Mouse (Mus musculus) megakaryocyte progenitor cell, adult 5-6 weeks (primary cell): Measurements from ENCODE around the gene 1700092M07Rik. TPM values are rescaled to one million over a fixed set of nuclear protein-coding genes. Genes with fewer than 3 reads are reported as not detected.
"Not testable (repeated sequence)": the region's sequence is repeated elsewhere in the genome, so short reads cannot be mapped to it uniquely, and the experiment has no call there.

ENCODE experiments used
- ATAC-seq: replicated peaks from 2 replicates; pipeline ENCODE4 v1.8.0; 2016; ENCODE audit warnings: mild to moderate bottlenecking, moderate TSS enrichment, inconsistent platforms; ENCODE audit not compliant: poor library complexity
- total RNA-seq, 2 experiments: library from RNA; stranded (forward) in 1 of 2; stranded (reverse) in 1 of 2; fragments of 157-497, 149-512 nt in 1 of 2; fragments of 200-1000 nt in 1 of 2; gene quantifications; 2 replicates each; pipeline versions ENCODE4 v1.2.3 to v1.2.4; 2015 to 2017

Gene 1700092M07Rik
- total RNA-seq, 2 experiments from 2014 or later: 4.4 TPM; not detected in 1

DNA sequence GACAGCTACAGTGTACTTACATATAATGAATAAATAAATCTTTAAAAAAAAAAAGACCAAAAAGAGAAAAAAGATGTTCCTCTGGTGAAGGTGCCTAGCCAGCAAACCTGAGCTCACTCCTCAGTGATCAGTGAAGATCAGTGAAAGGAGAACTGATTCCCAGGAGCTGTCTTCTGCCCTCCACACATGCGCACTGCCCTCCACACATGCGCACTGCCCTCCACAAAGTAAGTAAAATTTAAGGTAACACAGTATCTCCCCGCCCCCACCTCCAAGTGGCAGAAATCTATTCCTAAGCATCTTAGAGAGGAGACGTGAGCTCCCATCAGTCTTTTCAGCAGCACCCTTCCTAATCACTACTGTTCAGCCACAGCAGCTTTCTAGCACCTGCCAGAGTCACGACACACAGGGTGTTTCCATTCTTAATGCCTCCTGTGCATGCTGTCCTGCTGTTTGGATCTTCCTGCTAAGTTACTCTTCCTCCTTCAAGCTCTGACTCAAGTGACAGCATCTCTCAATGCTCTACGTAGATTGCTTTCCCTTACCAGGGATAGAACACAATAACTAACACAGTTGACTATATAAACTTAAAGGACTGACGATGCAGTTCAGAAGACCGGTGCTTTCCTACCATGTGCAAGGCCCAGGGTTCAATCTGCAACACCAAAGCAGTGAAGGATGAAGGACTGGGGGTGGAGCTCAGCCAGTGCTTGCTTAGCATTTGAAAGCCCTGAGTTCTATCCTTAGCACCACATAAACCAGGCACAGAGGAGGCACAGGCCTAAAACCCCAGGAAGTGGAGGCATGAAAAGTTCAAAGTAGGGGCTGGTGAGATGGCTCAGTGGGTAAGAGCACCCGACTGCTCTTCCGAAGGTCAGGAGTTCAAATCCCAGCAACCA lies 24.4 kb upstream of the 1700092M07Rik start:
- ATAC-seq: no peak

DNA sequence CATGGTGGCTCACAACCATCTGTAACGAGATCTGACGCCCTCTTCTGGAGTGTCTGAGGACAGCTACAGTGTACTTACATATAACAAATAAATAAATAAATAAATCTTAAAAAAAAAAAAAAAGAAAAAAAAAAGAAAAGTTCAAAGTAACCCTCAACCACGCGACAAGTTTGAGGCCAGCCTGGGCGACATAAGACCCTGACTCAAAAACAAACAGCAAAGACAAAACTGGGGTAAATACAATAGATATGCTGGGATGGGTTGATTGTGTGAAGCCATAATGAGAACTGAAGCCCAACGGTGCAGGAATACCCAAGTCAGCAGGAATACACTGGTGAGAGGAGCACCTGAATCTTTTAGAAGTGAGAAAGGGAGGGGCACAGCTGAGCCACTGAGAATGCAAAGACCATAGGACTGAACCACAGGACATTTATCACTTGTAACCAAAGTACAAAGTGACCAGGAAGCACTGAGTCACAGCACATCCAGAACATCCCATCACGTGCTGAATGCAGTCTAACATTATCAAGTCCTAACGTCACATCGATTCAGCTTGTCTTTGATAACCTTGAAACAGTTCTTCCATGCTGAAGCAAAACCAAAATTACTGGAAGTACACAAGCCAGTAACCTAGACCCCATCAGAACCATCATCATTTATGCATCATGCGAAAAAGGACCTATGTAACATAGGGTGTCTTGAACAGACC lies 23.6 kb upstream of the 1700092M07Rik start:
- ATAC-seq: no peak

DNA sequence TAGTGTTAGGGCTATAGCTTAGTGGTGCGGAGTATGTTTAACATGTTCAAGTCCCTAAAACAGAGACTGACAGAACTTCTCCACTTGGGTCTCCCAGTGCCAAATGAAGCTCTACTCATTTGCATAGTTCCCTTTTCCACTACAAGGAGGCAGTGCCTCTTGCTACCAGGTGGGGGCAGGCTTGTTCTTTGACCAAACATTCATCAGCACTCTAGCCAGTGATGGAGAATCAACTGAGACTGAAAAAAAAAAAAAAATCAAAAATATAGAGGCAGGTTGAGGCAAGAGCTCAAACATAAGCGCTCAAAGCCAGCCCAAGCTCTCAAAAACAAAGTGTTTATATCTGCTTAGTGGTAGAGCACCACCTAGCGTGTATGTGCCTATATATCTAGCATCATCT lies 22.2 kb upstream of the 1700092M07Rik start:
- peak; percentile 40 for ATAC-seq

DNA sequence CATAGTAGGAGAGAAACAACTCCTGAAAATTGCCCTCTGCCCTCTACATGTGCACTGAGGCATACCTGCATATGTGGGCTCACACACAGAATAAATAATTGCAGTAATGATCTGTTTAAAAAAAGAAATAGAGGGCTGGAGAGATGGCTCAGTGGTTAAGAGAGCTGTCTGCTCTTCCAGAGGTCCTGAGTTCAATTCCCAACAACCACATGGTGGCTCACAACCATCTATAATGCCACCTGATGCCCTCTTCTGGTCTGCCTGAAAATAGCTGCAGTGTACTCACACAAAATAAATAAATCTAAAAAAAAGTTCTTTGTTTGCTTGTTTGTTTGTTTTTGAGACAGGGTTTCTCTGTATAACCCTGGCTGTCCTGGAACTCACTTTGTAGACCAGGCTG lies 21.5 kb upstream of the 1700092M07Rik start:
- ATAC-seq: not testable (repeated sequence)

DNA sequence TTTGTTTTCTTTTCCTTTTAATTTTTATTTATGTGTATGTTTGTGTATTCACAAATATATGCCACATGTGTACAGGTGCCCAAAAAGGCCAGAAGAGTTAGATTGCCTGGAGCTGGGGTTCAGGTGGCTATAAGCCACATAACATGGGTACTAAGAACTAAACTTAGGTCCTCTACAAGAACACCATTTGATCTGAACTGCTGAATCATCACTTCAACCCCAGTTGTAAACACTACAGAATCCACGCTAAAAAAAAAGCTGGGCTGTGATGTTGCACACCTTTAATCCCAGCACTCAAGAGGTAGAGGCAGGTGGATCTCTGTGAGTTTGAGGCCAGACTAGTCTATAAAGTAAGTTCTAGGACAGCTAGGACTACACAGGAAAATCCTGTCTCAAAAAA lies 19.1 kb upstream of the 1700092M07Rik start:
- no peak for ATAC-seq

DNA sequence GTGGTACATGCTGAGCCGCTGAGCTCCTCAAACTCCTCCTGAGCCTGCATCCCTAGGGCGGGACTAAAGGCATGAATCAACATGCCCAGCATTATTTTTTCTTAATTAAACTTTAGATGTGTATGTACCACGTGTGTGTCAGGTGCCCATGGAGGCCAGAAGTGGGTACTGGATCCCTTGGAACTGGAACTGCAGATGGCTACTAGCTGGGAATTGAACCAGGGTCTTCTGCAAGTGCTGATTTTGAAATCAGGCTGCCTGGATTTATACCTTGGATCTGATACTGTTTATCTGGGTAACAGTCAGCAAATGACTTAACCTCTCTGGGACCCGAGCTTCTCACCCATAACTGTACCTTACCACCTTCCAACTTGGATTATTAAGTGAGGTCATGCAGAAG lies 18.5 kb upstream of the 1700092M07Rik start:
- ATAC-seq: no peak

DNA sequence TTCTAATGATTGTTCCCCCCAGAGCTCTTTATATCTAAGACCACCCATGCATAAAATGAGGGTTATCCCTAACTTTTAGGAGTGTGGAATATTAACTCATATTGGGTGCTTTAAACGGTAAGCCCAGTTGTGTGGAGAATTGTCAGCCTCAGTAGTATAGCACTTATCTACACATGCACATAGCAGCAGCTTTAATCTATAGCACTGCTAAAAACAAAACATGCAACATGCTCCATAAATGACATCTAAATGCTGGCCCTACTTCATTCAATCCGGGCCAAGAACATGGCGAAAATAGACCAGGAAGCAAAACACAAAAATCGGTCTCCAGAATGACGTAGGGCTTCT lies 18.0 kb upstream of the 1700092M07Rik start:
- ATAC-seq: no peak

DNA sequence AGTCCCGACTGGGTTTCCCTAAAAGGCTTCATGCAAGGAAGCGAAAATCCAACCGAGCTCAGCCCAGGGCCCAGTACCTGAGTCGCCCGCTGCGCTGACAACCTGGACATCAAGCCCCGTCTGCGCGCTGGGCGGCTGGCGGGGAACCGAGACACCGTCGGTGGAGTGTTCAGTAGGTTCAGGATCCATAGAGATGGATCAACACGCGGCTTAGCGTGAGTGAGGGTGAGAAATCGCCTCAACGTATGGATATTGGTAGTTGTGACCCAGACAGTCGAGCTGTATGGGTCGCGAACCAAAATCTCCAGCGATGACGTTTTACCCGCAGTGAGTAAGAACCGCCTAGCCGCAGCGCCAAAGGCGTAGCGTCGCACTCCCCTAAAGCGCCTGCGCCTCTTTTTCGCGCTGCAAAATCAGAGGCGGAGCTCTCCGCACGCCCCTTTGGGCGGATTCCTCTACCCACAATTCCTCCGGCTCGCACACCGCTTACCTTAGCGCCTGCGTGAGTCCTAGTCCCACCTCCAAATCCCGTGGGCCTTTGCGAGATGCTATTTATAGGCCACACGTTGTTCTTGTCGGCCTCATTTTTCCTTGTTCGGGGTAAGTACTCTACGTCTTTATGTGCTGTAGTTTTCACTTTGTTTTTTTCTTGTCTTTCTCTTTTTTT lies 17.5 kb upstream of the 1700092M07Rik start, which contains the start of gene Slc3a2:
Gene Slc3a2 (minus strand): TSS at position 463 of the 667 bp plus-strand sequence.
- ATAC-seq: peak; percentile 76

DNA sequence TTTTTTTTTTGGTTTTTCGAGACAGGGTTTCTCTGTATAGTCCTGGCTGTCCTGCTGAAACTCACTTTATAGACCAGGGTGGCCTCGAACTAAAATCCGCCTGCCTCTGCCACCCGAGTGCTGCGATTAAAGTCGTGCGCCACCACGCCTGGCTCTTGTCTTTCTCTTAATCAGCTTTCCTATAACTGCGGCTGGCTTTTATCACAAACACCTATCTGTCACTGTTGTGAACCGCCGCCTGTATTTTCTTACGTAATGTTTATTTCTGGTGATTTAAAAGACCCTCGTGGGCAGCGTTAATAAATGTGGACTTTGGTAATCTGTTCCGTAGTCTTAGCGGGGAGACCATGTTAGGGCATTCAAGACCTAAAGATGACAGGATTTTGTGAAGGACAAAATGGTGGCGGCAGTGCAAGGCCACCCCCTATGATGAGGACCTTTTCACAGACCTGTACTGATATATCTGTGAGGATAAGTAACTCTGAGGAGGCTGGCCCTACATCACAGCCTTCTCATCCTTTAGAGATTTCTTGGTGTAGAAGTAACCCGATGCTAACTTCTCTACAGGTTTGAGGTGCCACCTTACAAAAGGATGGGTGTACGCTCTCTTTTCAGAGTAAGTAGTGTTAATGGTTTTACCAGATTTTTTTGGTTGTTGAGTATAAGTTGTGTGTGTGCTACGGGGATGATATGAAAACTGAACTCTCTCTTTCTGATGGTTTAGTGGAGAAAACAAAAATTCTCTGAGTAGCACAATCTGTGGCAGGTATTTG lies 16.8 kb upstream of the 1700092M07Rik start:
- ATAC-seq: peak; percentile 10; the same call in 1 of the 2 replicates

DNA sequence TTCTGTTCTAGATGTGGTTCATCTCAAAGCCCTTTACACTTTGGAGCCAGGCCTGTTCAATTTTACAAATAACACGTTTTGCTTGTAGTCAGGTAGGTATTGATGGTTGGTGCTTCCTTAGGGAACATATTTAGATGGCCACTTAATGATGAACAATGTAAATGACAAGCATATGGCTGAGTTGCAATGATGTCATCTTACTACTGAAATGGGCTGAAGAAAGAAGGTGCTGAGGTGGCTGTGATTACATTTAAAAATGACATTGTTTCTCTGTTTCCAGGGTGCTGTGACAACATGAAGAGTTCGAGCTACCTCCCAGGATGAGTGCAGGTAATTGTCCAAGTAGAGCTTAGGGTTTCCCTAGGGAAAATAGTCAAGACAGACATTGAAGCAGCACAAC lies 16.1 kb upstream of the 1700092M07Rik start:
- ATAC-seq: no peak

DNA sequence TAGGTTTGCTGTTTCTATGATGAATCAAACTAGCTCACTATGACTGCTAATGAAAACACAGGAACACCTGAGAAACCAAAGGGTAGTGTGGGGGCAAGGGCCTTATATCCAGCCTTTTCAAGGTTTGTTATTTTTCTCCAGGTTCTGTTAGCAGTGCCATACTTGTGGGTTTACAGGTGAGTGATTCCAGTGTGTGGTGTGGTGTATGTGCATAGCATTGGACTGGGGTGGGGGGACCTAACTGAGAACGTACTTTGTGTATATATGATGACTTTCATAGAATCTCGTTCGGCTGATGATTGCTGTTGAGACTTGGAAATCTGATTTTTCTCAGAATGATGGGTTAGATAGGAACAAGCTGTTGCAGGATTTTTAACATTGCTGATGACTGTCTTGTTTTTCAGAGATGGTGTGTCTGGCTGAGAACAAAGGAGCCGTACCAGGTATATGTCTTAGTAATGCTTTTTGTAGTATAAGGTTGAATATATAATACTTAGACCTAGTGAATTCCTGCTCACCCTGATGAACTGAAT lies 15.4 kb upstream of the 1700092M07Rik start:
- ATAC-seq: no peak

DNA sequence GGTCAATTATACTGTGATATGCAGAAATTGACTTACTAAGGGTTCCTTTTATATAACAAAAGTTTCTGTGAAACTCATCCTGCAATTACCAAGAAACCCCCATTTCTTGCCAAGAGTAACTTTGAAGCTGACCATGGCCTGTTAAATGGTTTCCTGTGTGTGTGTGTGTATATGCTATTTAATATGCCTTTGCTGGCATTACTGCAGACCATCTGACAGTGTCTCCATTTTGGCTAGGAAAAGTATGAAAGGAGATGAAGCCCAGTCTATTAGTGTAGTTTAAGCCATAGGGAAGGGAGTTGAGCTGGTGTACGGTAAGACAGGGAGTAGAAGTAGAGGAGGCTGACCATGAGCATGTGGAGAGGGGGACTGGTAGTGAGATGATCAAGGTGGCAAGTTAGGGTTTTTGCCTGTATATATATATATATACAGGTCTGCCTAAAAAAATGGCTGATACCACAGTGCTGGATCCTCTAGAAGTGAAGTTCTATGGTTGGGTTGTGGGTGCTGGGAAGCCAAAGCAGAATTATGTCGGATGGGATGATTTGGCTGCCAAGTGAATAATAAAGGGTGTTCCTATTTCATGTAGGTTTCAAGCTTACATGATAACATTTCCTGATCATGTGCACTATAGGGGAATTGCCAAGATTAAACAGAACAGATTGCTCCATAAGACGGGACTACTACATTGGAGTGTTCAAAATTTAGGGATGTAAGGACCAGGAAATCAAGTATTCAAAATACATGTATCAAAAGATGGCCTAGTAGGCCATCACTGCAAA lies 13.7 kb upstream of the 1700092M07Rik start:
- no peak for ATAC-seq

DNA sequence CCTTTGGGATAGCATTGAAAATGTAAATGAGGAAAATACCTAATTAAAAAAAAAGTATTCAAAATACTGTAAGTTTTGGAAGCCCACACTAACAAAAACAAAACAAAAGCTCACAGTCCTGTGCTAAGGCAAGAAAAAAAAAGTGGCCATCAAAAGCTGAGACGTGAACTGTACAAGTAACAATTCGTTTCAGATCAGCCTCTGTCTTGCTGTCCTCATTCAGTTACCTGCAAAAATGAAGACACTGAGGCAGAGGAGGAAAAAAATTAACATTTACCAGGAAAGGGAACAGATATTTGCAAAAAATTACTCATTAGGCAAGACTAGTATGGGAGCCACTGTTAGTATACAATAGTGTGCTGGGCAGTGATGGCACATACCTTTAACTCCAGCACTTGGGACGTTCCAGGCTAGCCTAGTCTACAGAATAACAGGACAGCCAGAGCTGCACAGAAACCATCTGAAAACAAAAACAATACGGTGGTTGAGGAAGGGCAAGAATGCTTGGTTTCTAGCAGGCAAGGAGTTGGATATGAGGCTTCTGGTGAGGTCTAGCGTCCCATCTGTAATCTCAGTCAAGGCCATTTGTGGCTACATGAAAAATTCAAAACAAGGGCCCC lies 12.9 kb upstream of the 1700092M07Rik start:
- 0 out of 2 replicates have a peak, but pooled peaks have one; percentile 5 for ATAC-seq

DNA sequence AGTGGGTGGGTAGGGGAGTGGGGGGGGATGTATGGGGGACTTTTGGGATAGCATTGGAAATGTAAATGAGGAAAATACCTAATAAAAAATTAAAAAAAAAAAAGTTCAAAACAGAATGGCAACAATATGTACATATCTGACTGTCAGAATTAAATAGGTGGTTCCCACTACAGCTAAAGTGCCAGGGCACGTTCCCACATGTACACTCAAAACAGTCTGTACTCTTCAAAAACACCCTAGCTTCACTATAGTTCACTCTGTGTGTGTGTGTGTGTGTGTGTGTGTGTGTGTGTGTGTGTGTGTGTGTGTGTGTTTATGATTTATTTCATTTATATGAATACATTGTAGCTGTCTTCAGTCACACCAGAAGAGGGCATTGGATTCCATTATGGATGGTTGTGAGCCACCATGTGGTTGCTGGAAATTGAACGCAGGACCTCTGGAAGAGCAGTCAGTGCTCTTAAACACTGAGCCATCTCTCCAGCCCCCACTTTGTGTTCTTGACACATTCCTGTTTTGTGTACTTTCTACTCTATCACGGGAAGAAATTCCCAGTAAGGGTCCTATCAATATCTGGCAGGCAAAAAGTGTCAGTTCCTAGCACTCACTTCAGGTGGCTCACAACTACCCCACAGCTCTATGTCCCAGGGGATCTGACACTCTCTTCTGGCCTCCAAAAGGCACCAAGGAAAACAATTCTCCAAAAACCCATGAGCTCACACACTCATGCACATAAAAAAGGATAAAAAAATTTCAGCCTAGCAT lies 12.0 kb upstream of the 1700092M07Rik start:
- ATAC-seq: not testable (repeated sequence)

DNA sequence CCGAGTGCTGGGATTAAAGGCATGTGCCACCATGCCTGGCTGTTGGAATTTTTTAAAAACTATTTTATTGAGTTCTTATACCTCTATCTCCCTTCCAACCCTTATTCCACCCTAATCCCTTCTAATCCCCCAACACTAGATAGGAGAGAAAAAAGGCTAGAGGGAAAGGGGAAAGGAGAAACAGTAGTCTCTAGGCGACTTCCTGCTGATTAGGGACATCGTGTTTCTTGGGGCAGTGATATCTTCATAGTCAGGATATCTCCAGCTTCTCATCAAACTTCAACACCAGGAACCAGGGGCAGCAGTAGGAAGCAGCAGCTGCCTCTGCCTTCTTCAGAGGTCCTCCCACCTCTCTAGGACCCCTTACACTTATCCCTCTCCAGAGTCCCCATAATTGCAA lies 6.2 kb upstream of the 1700092M07Rik start:
- no peak for ATAC-seq

DNA sequence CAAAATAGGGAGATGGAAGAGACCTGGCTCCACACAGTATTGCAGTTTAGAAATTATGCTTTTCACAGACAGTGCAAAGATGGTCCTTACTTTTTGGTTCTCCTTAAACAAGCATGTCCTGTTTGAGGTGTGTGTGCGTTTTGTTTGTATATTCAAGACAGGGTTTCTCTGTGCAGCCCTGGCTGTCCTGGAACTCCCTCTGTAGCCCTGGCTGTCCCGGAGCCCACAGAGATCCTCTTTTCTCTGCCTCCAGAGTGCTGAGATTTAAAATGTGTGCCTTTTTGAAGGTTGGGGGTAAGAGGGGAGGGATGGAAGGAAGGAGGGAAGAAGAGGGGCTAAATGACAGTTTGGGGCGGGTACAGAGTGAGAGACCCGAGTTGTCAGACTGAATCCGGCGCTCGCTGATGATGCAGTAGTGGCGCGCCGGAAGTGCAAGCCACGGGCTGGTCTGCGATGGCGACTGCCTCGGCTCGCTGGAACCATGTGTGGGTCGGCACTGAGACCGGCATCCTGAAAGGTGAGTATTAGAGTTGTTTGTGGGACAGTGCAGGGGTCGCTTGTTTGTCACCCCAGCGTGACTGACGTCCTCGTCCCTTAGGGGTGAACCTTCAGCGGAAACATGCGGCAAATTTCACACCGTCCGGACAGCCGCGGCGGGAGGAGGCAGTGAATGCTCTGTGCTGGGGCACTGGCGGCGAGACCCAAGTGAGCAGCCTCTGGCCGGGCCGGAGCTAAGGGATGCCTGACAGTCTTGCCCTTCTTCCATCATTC lies 4.9 kb upstream of the 1700092M07Rik start, which contains the start of gene Wdr74:
Gene Wdr74 (plus strand): TSS at position 439 of the 771 bp plus-strand sequence.
- peak; percentile 98 for ATAC-seq

DNA sequence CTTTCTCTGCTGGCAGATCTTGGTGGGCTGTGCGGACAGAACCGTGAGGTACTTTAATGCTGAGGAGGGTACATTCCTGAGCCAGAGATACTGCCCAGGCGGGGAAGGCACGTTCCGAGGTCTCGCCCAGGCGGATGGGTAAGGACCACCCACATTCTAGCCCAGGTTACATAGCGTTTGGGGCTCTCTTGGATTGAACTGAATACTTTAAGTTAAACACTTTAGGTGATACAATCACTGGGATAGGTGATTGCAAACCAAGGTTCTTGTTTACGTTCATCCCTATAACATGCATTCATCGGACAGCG lies 4.4 kb upstream of the 1700092M07Rik start:
- peak; percentile 51 for ATAC-seq

DNA sequence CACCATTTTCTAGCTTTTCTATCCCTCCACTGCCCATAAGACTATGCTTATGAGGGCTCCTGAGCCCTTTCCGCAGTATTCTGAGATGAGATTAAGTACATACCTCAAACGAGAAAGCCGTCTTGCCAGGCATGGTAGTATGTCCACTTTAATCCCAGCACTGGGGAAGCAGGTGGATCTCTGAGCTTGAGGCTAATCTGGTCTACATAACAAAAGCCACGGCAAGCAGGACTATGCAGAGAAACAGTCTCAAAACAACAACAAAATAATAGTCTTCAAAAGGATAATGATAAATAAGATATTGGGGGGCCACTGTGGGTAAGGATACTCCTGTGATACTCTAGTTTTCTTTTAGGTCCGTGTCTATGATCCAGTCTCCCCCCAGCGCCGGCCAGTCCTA lies 1.6 kb upstream of the 1700092M07Rik start:
- no peak for ATAC-seq
